8 mouse cellular contexts compared by ENCODE assay signal in the genomic region with DNA sequence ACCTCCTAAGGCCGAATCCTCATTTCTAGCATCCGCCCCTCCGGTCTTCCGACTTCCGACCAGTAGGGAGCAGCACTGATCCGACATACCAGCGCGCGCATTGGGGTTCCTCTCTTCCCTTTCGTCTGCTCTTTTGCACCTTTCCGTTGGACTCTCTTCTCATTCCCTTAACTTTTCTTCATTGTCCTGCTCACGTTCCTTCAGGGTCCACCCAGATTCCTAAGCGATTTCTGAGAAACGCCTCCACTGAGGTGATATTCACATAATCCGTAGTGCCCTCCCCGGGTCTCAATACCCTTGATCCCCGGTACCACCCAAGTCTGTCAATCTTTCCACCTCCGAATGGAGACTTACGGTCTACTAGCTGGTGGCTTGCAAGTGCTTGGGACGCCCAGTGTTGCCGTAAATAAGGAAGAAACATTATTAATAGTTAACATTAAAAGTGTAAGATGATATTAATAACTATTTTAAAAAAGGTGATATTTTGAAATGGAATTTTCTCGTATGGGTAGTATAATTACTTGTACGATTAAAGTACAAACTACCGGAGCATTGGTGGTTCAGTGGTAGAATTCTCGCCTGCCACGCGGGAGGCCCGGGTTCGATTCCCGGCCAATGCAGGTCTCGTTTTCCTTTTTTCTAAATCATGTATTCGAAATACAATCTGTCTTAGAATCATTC. TPM values are rescaled to one million over a fixed set of nuclear protein-coding genes. Genes with fewer than 3 reads are reported as not detected.
DNase-seq lines count a peak whose midpoint lies in the region; ATAC-seq and TF ChIP-seq lines count a peak whose summit lies in the region.

No protein-coding gene starts in this region.

- TF ChIP-seq CTCF in olfactory bulb, adult 2 months (IDR thresholded peaks at IDR 0.05; ENCODE audit: insufficient read depth, low read depth, low read length), result peak; percentile 60; the same call in 1 of the 2 replicates

- no peaks in the 10 kb centered on the region for H3K9me3 ChIP-seq in hindbrain, embryonic 10.5 days
- H3K9me3 ChIP-seq in lung, embryonic 15.5 days, result no peaks in the 10 kb centered on the region

- no peaks in the 10 kb centered on the region for H3K36me3 ChIP-seq in hindbrain, embryonic 10.5 days
- no peaks in the 10 kb centered on the region for H3K36me3 ChIP-seq in lung, embryonic 15.5 days

- under 1% methylated on average over 32 of the region's 32 CpGs for WGBS in hindbrain, embryonic 10.5 days
- WGBS in lung, embryonic 15.5 days, result under 1% methylated on average over 32 of the region's 32 CpGs
- under 1% methylated on average over 32 of the region's 32 CpGs for WGBS in olfactory bulb, adult 2 months

- TF ChIP-seq POLR2A in olfactory bulb, adult 2 months (IDR thresholded peaks at IDR 0.05; ENCODE audit: insufficient read depth, low read depth, low read length), result no peak

- ATAC-seq in frontal cortex, adult (ENCODE audit: low TSS enrichment), result peak; percentile 90
- ATAC-seq in lung, embryonic 15.5 days (ENCODE audit: borderline replicate concordance, extremely low read depth, low FRiP score, low TSS enrichment), result peak; percentile 73; the same call in 1 of the 2 replicates

- peak; percentile 67 for DNase-seq in MEL-GATA-1-ER (ENCODE audit: extremely low read depth, low read depth)
- peak; percentile 91 for DNase-seq in cerebellum, adult 9-10 months
- peak; percentile 89 for DNase-seq in hindbrain, embryonic 10.5 days (ENCODE audit: low spot score)
- DNase-seq in layer of hippocampus, adult 9-10 months (ENCODE audit: low spot score), result peak; percentile 92
- DNase-seq in thymus, adult 18-20 months, result peak; percentile 73 to 78

- H3K4me2 ChIP-seq in lung, embryonic 15.5 days, result peak overlapping the region; percentile 61

- H3K4me3 ChIP-seq in hindbrain, embryonic 10.5 days, result peak overlapping the region; percentile 63
- H3K4me3 ChIP-seq in lung, embryonic 15.5 days, result peak overlapping the region; percentile 75
- H3K4me3 ChIP-seq in olfactory bulb, adult 2 months (ENCODE audit: insufficient read depth, low read depth, low read length), result peak overlapping the region; percentile 86

- H3K4me1 ChIP-seq in hindbrain, embryonic 10.5 days (replicated peaks), result peaks cover 11% of the 10 kb centered on the region
- peaks cover 6% of the 10 kb centered on the region for H3K4me1 ChIP-seq in lung, embryonic 15.5 days
- H3K4me1 ChIP-seq in olfactory bulb, adult 2 months (ENCODE audit: control insufficient read depth, insufficient read depth, low read length), result no peaks in the 10 kb centered on the region

- no peaks in the 10 kb centered on the region for H3K27me3 ChIP-seq in hindbrain, embryonic 10.5 days (ENCODE audit: insufficient read depth, poor library complexity, severe bottlenecking)
- H3K27me3 ChIP-seq in lung, embryonic 15.5 days, result no peaks in the 10 kb centered on the region

- peak overlapping the region; percentile 55 for H3K9ac ChIP-seq in lung, embryonic 15.5 days

- H3K27ac ChIP-seq in hindbrain, embryonic 10.5 days, result peak overlapping the region; percentile 88
- peak overlapping the region; percentile 93 for H3K27ac ChIP-seq in lung, embryonic 15.5 days
- H3K27ac ChIP-seq in olfactory bulb, adult 2 months (ENCODE audit: insufficient read depth, low read depth, low read length), result peak overlapping the region; percentile 88

RNA-seq across cellular contexts. Expression of a gene that starts 5.8 kb away (rescaled TPM):
- polyA plus RNA-seq in hindbrain, embryonic 10.5 days (2016; fragmentation: Nextera tagmentation; extraction: Ambion mirVana), result 2.2 TPM in 1 of 2 replicates, not detected in the other
- polyA plus RNA-seq in lung, embryonic 15.5 days (2015; fragmentation: Nextera tagmentation; extraction: Ambion mirVana), result 2.0 and 3.0 TPM in 2 replicates
- not detected in 2 replicates for polyA plus RNA-seq in olfactory bulb, adult 2 months (2012; ENCODE audit: insufficient read depth, insufficient read length, low replicate concordance, missing spikeins)

RNA-seq across cellular contexts. Expression of a gene that starts 6.1 kb away (rescaled TPM):
- 16.6 and 22.9 TPM in 2 replicates for polyA plus RNA-seq in hindbrain, embryonic 10.5 days (2016; fragmentation: Nextera tagmentation; extraction: Ambion mirVana)
- 25.5 and 29.4 TPM in 2 replicates for polyA plus RNA-seq in lung, embryonic 15.5 days (2015; fragmentation: Nextera tagmentation; extraction: Ambion mirVana)
- polyA plus RNA-seq in olfactory bulb, adult 2 months (2012; ENCODE audit: insufficient read depth, insufficient read length, low replicate concordance, missing spikeins), result not detected in 2 replicates

RNA-seq across cellular contexts. Expression of a gene that starts 7.3 kb away (rescaled TPM):
- 12.7 and 15.7 TPM in 2 replicates for polyA plus RNA-seq in hindbrain, embryonic 10.5 days (2016; fragmentation: Nextera tagmentation; extraction: Ambion mirVana)
- 11.8 and 14.4 TPM in 2 replicates for polyA plus RNA-seq in lung, embryonic 15.5 days (2015; fragmentation: Nextera tagmentation; extraction: Ambion mirVana)
- not detected in 2 replicates for polyA plus RNA-seq in olfactory bulb, adult 2 months (2012; ENCODE audit: insufficient read depth, insufficient read length, low replicate concordance, missing spikeins)

RNA-seq across cellular contexts. Expression of a gene that starts 11.7 kb away (rescaled TPM):
- 5.2 and 6.1 TPM in 2 replicates for polyA plus RNA-seq in hindbrain, embryonic 10.5 days (2016; fragmentation: Nextera tagmentation; extraction: Ambion mirVana)
- 4.5 and 5.5 TPM in 2 replicates for polyA plus RNA-seq in lung, embryonic 15.5 days (2015; fragmentation: Nextera tagmentation; extraction: Ambion mirVana)
- polyA plus RNA-seq in olfactory bulb, adult 2 months (2012; ENCODE audit: insufficient read depth, insufficient read length, low replicate concordance, missing spikeins), result not detected in 2 replicates

RNA-seq across cellular contexts. Expression of a gene that starts 12.3 kb away (rescaled TPM):
- not detected in 2 replicates for polyA plus RNA-seq in hindbrain, embryonic 10.5 days (2016; fragmentation: Nextera tagmentation; extraction: Ambion mirVana)
- polyA plus RNA-seq in lung, embryonic 15.5 days (2015; fragmentation: Nextera tagmentation; extraction: Ambion mirVana), result not detected in 2 replicates
- not detected in 2 replicates for polyA plus RNA-seq in olfactory bulb, adult 2 months (2012; ENCODE audit: insufficient read depth, insufficient read length, low replicate concordance, missing spikeins)

Comparison
In these comparisons a context has a peak if more than half of its experiments do, and no peak if none do; other contexts are left out.
1. Peak in every context shown above with its lines: DNase-seq, ATAC-seq, H3K4me3 ChIP-seq and H3K27ac ChIP-seq.
2. RNA of a gene that starts 6.1 kb away (polyA plus RNA-seq): 25.5 to 29.4 TPM in lung, embryonic 15.5 days and 16.6 to 22.9 TPM in hindbrain, embryonic 10.5 days; not detected in olfactory bulb, adult 2 months; every median in the first group is over 10 times any median in the second.
3. RNA of a gene that starts 7.3 kb away (polyA plus RNA-seq): 12.7 to 15.7 TPM in hindbrain, embryonic 10.5 days and 11.8 to 14.4 TPM in lung, embryonic 15.5 days; not detected in olfactory bulb, adult 2 months; every median in the first group is over 10 times any median in the second.